Mouse (Mus musculus) heart, postnatal 0 days (tissue): ENCODE measurements around the gene Stap2.

Source experiments
- CTCF ChIP-seq: IDR thresholded peaks from 2 replicates; pipeline ENCODE4 v1.5.1; 2016; ENCODE audit warnings: antibody characterized with exemption, control low read depth, low read depth
- EP300 ChIP-seq: IDR thresholded peaks from 2 replicates; pipeline ENCODE4 v1.6.1; 2016; ENCODE audit warnings: antibody characterized with exemption, low read depth

- TF ChIP-seq CTCF (no peak), EP300 (no peak)
Measured at GRCm38 (mm10) chr17:55969966-55970891, 35.2 kb downstream of the Stap2 start, which contains the start of gene Shd.
